Mouse (Mus musculus): ENCODE data around the gene Nek9.

DNA sequence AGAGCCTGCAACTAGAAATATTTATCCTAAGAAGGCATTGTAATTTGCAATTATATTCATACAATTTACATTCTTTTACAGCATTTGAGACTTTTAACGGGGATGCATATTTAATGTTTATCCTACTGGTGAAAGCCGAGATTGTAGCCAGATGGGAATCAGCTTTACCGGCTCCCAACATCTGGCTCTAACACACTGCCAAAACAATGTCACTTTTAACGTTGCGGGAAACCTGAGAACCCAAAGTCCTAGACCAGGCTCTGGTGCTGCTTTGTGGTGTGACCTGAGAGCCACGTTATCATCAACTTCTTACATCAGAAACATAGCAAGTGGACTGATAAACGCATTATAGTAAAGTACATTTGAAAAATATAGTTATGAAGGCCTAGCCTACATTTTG is 74.2 kb downstream of the Nek9 start:
- no peak for TF ChIP-seq GATA1 (IDR thresholded peaks at IDR 0.05; ENCODE audit: low read length)
- TF ChIP-seq TAL1 (IDR thresholded peaks at IDR 0.05; ENCODE audit: low read length), result no peak
